Mouse (Mus musculus) hindbrain, embryonic 14.5 days (tissue): ENCODE results near the gene Hoxa5. TPM values are rescaled to one million over a fixed set of nuclear protein-coding genes. Genes with fewer than 3 reads are reported as not detected.

Experiments
- ATAC-seq: fragments of 200-750 bp; cut with Nextera tagmentation; 2 replicates; pipeline ENCODE4 v1.8.0; 2017; ENCODE audit warnings: moderate number of reproducible peaks, mild to moderate bottlenecking, moderate TSS enrichment, moderate library complexity; ENCODE audit not compliant: low FRiP score
- DNase-seq: peaks from one replicate; pipeline ENCODE4 v3.0.0-alpha.2; 2015; ENCODE audit warnings: low spot score
- H3K27ac ChIP-seq: fragments of 300-500 bp; sonication (generic); 2 replicates; pipeline ENCODE4 v1.5.1; 2014; ENCODE audit warnings: mild to moderate bottlenecking, moderate library complexity
- H3K27me3 ChIP-seq: fragments of 300-500 bp; sonication (generic); 2 replicates; pipeline ENCODE4 v1.6.1; 2014; ENCODE audit warnings: mild to moderate bottlenecking, low read length, mixed read lengths; ENCODE audit not compliant: control insufficient read depth, insufficient read depth
- H3K36me3 ChIP-seq: fragments of 300-500 bp; sonication (generic); replicated peaks from 2 replicates; pipeline ENCODE4 v1.6.1; 2014; ENCODE audit not compliant: control insufficient read depth, insufficient read depth
- H3K4me1 ChIP-seq: fragments of 300-500 bp; sonication (generic); replicated peaks from 2 replicates; pipeline ENCODE4 v1.6.1; 2014; ENCODE audit warnings: antibody characterized with exemption, low read length, mixed read lengths; ENCODE audit not compliant: control insufficient read depth, insufficient read depth
- H3K4me2 ChIP-seq: fragments of 300-500 bp; sonication (generic); replicated peaks from 2 replicates; pipeline ENCODE4 v1.6.1; 2014; ENCODE audit warnings: mild to moderate bottlenecking, moderate library complexity
- H3K4me3 ChIP-seq: fragments of 300-500 bp; sonication (generic); replicated peaks from 2 replicates; pipeline ENCODE4 v1.5.1; 2014; ENCODE audit warnings: mild to moderate bottlenecking, low read length
- H3K9ac ChIP-seq: fragments of 300-500 bp; sonication (generic); 2 replicates; pipeline ENCODE4 v1.6.1; 2014
- H3K9me3 ChIP-seq: fragments of 300-500 bp; sonication (generic); 2 replicates; pipeline ENCODE4 v1.6.1; 2016; ENCODE audit warnings: low read length; ENCODE audit not compliant: control insufficient read depth
- WGBS: fragments of 180-500 bp; shearing (Covaris S2); extraction: QIAGEN DNeasy Blood & Tissue Kit; methylation state at CpG from one replicate; pipeline ENCODE4 v1.1.7; 2014; 5-methylcytosine and 5-hydroxymethylcytosine counted together
- polyA plus RNA-seq: library from polyadenylated mRNA; unstranded; fragments of >200 nt; fragmentation: Nextera tagmentation; extraction: Ambion mirVana; gene quantifications from 2 replicates; pipeline ENCODE4 v1.2.1, GENCODE M21; 2014

Hoxa5 gene
- polyA plus RNA-seq, 1 experiment from 2014 or later, result 180 TPM

- 0 out of 2 replicates have a peak, but pooled peaks cover 3% of the 10 kb centered on the region for H3K36me3 ChIP-seq
- peak overlapping the region; percentile 71 for H3K4me3 ChIP-seq
- H3K27me3 ChIP-seq, result peaks cover 32% of the 10 kb centered on the region; the same call in 1 of the 2 replicates
- H3K4me1 ChIP-seq, result peaks cover 9% of the 10 kb centered on the region; the same call in 1 of the 2 replicates
- peak overlapping the region; percentile 99 for H3K9ac ChIP-seq
- ATAC-seq (no peak), DNase-seq (peak; percentile 66)
- H3K4me2 ChIP-seq, result peak overlapping the region; percentile 81
- under 1% methylated on average over 17 of the region's 17 CpGs for WGBS
- H3K27ac ChIP-seq, result peak overlapping the region; percentile 100
- no peaks in the 10 kb centered on the region for H3K9me3 ChIP-seq
These were observed 40.9 kb downstream of the Hoxa5 start for GRCm38 (mm10) chr6:52163366-52164031.

DNA sequence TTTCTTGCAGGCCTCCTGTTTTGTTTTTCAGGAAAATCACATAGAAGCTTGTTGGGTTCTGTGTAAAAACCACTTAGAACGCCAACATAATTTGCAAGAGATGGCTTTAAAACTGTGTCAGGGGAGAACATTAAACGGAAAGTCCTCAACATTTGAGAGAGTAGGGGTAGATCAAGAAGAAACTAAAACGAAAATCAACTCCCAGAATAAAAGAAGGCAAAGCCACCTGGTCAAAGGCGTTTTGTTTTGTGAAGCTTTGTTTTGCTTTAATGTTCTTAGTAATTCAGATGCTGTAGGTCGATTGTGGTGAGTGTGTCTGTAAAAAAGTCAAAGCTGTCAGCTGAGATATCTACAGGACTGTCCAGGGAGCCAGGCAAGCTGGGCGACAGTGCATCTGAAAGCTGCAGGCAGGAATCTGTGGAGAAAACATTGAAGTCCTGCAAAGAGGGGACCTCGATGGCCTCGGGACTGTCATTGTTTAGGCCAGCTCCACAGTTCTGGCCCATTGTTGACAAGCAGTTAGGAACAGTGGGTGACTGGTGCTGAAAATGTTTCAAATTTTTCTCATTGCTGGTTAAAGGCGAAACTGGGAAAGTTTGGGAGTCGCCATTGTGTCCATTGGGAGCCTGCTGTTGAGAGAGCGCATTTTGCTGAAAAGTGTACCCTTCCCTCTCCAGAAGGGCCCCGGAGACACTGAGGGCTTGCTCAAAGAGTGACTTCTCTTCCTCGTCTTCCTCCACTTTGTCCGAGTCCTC lies 41.6 kb downstream of the Hoxa5 start:
- 0 out of 2 replicates have a peak, but pooled peaks cover 3% of the 10 kb centered on the region for H3K36me3 ChIP-seq
- peak overlapping the region; percentile 99 for H3K9ac ChIP-seq
- H3K9me3 ChIP-seq, result no peaks in the 10 kb centered on the region
- H3K4me1 ChIP-seq, result peaks cover 12% of the 10 kb centered on the region
- H3K27ac ChIP-seq, result peak overlapping the region; percentile 100
- under 1% methylated on average over 14 of the region's 14 CpGs for WGBS
- DNase-seq (peak; percentile 64), ATAC-seq (no peak)
- peak overlapping the region; percentile 71 for H3K4me3 ChIP-seq
- peaks cover 39% of the 10 kb centered on the region; the same call in 1 of the 2 replicates for H3K27me3 ChIP-seq
- peak overlapping the region; percentile 81 for H3K4me2 ChIP-seq

- ATAC-seq, result no peak
- H3K36me3 ChIP-seq, result 0 out of 2 replicates have a peak, but pooled peaks cover 3% of the 10 kb centered on the region
- DNase-seq, result no peak
- peak overlapping the region; percentile 99 for H3K9ac ChIP-seq
- WGBS, result 9% methylated on average over 1 of the region's 1 CpGs
- H3K9me3 ChIP-seq, result no peaks in the 10 kb centered on the region
- H3K4me3 ChIP-seq, result peak overlapping the region; percentile 71
- peak overlapping the region; percentile 81 for H3K4me2 ChIP-seq
- peaks cover 46% of the 10 kb centered on the region; the same call in 1 of the 2 replicates for H3K27me3 ChIP-seq
- peak overlapping the region; percentile 100 for H3K27ac ChIP-seq
- H3K4me1 ChIP-seq, result peaks cover 14% of the 10 kb centered on the region
These were observed 42.4 kb downstream of the Hoxa5 start for GRCm38 (mm10) chr6:52162093-52162380.

GRCm38 (mm10) chr6:52161336-52162092 lies 42.9 kb downstream of the Hoxa5 start:
- ATAC-seq (no peak), DNase-seq (peak; percentile 60)
- Histone ChIP-seq H3K27me3 (peaks cover 47% of the 10 kb centered on the region), H3K4me1 (peaks cover 14% of the 10 kb centered on the region), H3K9ac (peak overlapping the region; percentile 99), H3K36me3 (0 out of 2 replicates have a peak, but pooled peaks cover 3% of the 10 kb centered on the region), H3K27ac (peak overlapping the region; percentile 100), H3K4me3 (peak overlapping the region; percentile 71), H3K4me2 (peak overlapping the region; percentile 81), H3K9me3 (no peaks in the 10 kb centered on the region)
- WGBS, result 2% methylated on average over 8 of the region's 8 CpGs

DNA sequence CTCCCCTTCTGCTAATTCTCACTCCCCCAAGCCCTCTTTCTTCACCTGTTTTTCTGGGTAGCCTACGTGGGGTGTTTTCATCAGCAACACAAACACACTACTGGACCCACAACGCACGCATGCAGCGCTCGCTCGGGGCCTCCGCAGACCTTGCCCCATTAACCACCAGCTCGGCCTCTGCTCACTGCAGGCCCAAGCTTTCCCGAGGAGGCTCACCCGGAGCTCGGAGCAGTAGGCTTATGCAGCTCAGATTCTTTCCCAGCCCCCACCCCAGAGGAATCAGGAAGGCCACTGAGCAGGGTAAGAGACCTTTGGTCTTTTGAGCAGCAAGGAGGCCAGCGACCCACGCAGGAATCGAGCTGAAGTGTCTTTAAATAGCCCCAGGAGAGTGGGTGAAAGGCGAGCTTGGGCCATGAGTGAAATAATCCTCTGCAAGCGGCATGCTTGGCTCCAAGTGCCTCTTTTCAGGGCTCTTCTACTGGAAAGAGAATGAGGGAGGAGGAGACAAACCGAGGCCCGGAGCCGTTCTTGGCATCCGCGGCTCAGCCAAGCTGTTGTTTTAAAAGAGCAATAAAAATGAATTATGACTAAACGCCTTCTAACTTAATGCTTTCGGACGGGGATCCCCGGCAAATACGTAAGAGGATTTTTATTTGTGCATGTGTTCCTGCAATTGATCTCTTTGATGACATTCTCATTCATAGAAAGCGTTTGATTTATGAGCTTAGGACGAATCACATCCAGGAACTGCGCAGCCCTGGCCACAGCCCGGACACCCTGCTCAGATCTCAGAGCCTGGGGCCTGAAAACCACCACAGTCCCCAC lies 43.7 kb downstream of the Hoxa5 start:
- WGBS, result 1% methylated on average over 30 of the region's 30 CpGs
- Histone ChIP-seq H3K4me3 (peak overlapping the region; percentile 71), H3K9ac (peak overlapping the region; percentile 99), H3K4me2 (peak overlapping the region; percentile 81), H3K4me1 (peaks cover 14% of the 10 kb centered on the region), H3K36me3 (0 out of 2 replicates have a peak, but pooled peaks cover 3% of the 10 kb centered on the region), H3K27ac (peak overlapping the region; percentile 100), H3K27me3 (peaks cover 51% of the 10 kb centered on the region), H3K9me3 (no peaks in the 10 kb centered on the region)
- peak; percentile 61 for DNase-seq
- ATAC-seq, result no peak

DNA sequence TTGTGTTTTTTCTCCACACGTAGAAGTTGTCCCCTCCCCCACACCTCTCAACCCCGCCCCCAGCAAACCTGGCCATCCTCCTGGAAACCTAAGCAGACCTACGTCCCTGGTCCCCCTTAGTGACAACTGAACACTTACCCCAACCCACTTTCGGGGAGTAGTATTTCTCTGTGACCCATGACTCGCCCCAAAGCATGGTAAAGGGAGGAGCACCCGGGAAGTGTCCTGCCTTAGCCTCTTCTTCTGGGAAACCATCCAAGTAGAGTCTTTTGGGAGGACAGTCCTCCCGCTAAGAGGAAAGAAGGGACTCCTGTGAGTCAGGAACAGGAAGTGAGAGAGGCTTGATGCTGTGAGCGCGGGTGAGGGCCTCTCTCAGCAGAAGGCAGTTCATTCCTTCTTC lies 44.4 kb downstream of the Hoxa5 start:
- WGBS, result 4% methylated on average over 9 of the region's 9 CpGs
- H3K27ac ChIP-seq, result peak overlapping the region; percentile 100
- H3K9me3 ChIP-seq, result no peaks in the 10 kb centered on the region
- ATAC-seq (no peak), DNase-seq (peak; percentile 51)
- peaks cover 14% of the 10 kb centered on the region for H3K4me1 ChIP-seq
- 0 out of 2 replicates have a peak, but pooled peaks cover 3% of the 10 kb centered on the region for H3K36me3 ChIP-seq
- H3K9ac ChIP-seq, result peak overlapping the region; percentile 99
- peaks cover 58% of the 10 kb centered on the region for H3K27me3 ChIP-seq
- peak overlapping the region; percentile 71 for H3K4me3 ChIP-seq
- peak overlapping the region; percentile 81 for H3K4me2 ChIP-seq

DNA sequence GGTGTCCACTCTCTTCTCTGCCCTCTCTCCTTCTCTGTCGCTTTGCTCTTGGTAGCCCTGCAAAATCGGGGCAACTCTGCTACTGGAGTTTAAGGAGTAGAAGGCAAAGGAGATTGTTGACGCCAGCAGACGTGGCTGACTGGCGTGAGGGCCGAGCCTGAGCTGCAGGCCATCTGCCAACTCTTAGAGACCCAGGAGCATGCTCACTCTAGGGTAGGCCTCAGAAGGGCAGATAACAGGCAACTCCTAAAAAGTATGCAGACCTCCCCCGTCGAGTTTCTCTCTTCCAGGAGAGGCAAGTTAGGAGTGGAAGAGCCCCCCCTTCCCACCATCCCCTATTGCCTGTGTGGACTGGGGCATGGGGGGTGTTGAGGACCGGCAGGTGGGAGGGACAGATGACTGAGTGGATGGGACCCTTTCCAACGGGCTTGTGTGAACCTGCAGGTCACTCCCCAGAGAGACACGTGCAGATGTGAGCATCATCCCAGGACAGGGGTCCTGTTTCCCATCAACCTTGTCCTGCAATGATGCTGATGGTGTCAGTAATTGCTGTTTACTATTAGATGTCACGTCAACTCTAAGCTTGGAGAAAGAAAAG lies 45.1 kb downstream of the Hoxa5 start:
- peak overlapping the region; percentile 100 for H3K27ac ChIP-seq
- peaks cover 14% of the 10 kb centered on the region for H3K4me1 ChIP-seq
- H3K4me2 ChIP-seq, result peak overlapping the region; percentile 81
- WGBS, result 3% methylated on average over 12 of the region's 12 CpGs
- peak; percentile 34 for DNase-seq
- ATAC-seq, result no peak
- H3K27me3 ChIP-seq, result peaks cover 66% of the 10 kb centered on the region
- no peaks in the 10 kb centered on the region for H3K9me3 ChIP-seq
- peak overlapping the region; percentile 99 for H3K9ac ChIP-seq
- H3K36me3 ChIP-seq, result 0 out of 2 replicates have a peak, but pooled peaks cover 3% of the 10 kb centered on the region
- H3K4me3 ChIP-seq, result peak overlapping the region; percentile 71
